Mouse (Mus musculus) megakaryocyte, embryonic 14.5 days (primary cell): ENCODE results near the gene Osbpl3.

Experiments
- FLI1 ChIP-seq: IDR thresholded peaks from 2 replicates; pipeline ENCODE4 v1.6.1; 2012; ENCODE audit warnings: low read length, inconsistent platforms, mixed read lengths
- GATA1 ChIP-seq: IDR thresholded peaks from 3 replicates; pipeline ENCODE4 v1.6.1; 2012; ENCODE audit warnings: mixed read lengths, low read length, inconsistent platforms, borderline replicate concordance

GRCm38 (mm10) chr6:50322631-50323030 is 133.4 kb downstream of the Osbpl3 start:
- no peak for TF ChIP-seq FLI1
- no peak for TF ChIP-seq GATA1
